Mouse (Mus musculus) embryonic facial prominence, embryonic 14.5 days (tissue): Measurements from ENCODE around the gene Macrod1. TPM values are rescaled to one million over a fixed set of nuclear protein-coding genes. Genes with fewer than 3 reads are reported as not detected.

Experiments
- ATAC-seq: fragments of 200-750 bp; cut with Nextera tagmentation; 2 replicates; pipeline ENCODE4 v1.8.0; 2017; ENCODE audit warnings: low read depth, moderate number of reproducible peaks, moderate TSS enrichment
- DNase-seq: peaks from one replicate; pipeline ENCODE4 v3.0.0-alpha.2; 2015; ENCODE audit warnings: low spot score
- H3K27ac ChIP-seq: fragments of 300-500 bp; sonication (generic); replicated peaks from 2 replicates; pipeline ENCODE4 v1.5.1; 2014; ENCODE audit warnings: low read depth, mild to moderate bottlenecking, low read length, moderate library complexity
- H3K27me3 ChIP-seq: fragments of 300-500 bp; sonication (generic); replicated peaks from 2 replicates; pipeline ENCODE4 v1.6.1; 2014; ENCODE audit warnings: low read length; ENCODE audit not compliant: control insufficient read depth, insufficient read depth
- H3K36me3 ChIP-seq: fragments of 300-500 bp; sonication (generic); 2 replicates; pipeline ENCODE4 v1.6.1; 2014; ENCODE audit warnings: low read length, mixed read lengths; ENCODE audit not compliant: control insufficient read depth, insufficient read depth
- H3K4me1 ChIP-seq: fragments of 300-500 bp; sonication (generic); 2 replicates; pipeline ENCODE4 v1.6.1; 2014; ENCODE audit warnings: antibody characterized with exemption, low read length; ENCODE audit not compliant: control insufficient read depth, insufficient read depth
- H3K4me2 ChIP-seq: fragments of 300-500 bp; sonication (generic); 2 replicates; pipeline ENCODE4 v1.6.1; 2014; ENCODE audit warnings: low read depth, mild to moderate bottlenecking, low read length, moderate library complexity, mixed read lengths
- H3K4me3 ChIP-seq: fragments of 300-500 bp; sonication (generic); 2 replicates; pipeline ENCODE4 v1.5.1; 2014; ENCODE audit warnings: low read depth, mild to moderate bottlenecking, low read length
- H3K9ac ChIP-seq: fragments of 300-500 bp; sonication (generic); 2 replicates; pipeline ENCODE4 v1.6.1; 2014; ENCODE audit warnings: low read depth, mild to moderate bottlenecking, low read length, moderate library complexity, mixed read lengths
- H3K9me3 ChIP-seq: fragments of 300-500 bp; sonication (generic); 2 replicates; pipeline ENCODE4 v1.6.1; 2016; ENCODE audit warnings: low read length; ENCODE audit not compliant: control insufficient read depth
- WGBS: fragments of 180-500 bp; shearing (Covaris S2); extraction: QIAGEN DNeasy Blood & Tissue Kit; methylation state at CpG from one replicate; pipeline ENCODE4 v1.1.7; 2014; 5-methylcytosine and 5-hydroxymethylcytosine counted together
- polyA plus RNA-seq: library from polyadenylated mRNA; unstranded; fragments of >200 nt; fragmentation: Nextera tagmentation; extraction: Ambion mirVana; gene quantifications from 2 replicates; pipeline ENCODE4 v1.2.1, GENCODE M21; 2014

Gene Macrod1
- polyA plus RNA-seq, 1 experiment from 2014 or later = 30.3 TPM

DNA sequence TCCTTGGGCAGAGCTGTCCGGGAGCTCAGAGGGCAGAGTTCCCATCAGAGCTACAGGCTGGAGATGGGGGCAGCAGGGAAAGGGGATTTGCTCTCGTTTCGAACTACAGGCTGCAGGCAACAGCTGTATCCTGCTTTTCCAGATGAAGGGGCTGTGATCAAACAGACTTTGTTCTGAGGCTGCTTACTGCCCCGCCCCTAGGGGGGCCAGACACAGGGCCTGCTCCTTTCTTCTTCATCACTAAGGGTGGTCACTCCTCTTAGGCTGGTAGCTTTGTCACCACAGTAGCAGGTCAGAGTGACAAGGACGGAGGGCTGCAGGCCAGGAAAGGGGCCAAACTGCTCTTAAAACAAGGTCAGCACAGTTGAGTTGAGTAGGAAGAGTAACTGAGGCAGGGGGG is 53.5 kb downstream of the Macrod1 start:
- H3K4me1 ChIP-seq = peaks cover 38% of the 10 kb centered on the region
- no peaks in the 10 kb centered on the region for H3K9me3 ChIP-seq
- H3K36me3 ChIP-seq = no peaks in the 10 kb centered on the region
- 14% methylated on average over 5 of the region's 5 CpGs for WGBS
- DNase-seq (peak; percentile 47), ATAC-seq (no peak)
- no peak overlapping the region for H3K4me2 ChIP-seq
- H3K9ac ChIP-seq = no peak overlapping the region
- H3K27me3 ChIP-seq = no peaks in the 10 kb centered on the region
- H3K4me3 ChIP-seq = no peak overlapping the region
- no peak overlapping the region for H3K27ac ChIP-seq

DNA sequence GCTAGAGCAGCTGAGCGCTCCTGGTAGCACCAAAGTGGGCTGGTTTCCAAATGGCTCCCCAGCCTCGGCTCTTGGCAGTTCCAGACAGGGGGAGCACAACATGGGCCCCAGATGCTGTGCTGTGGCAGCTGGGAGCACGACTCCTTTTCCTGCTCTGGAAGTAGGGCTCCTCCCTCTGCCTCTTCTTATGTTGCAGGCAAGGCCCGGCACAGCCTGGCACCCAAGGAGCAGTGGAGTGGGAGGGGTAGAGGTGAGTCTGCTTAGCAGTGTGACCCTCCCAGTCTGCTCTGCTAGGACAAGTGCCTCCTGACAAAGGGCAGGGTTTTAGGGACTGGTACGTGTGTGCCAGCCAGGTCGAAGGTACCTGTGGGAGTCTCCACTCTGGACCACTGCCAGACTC is 54.3 kb downstream of the Macrod1 start:
- Histone ChIP-seq H3K4me2 (no peak overlapping the region), H3K9ac (no peak overlapping the region), H3K27ac (no peak overlapping the region), H3K36me3 (no peaks in the 10 kb centered on the region), H3K4me3 (no peak overlapping the region), H3K9me3 (no peaks in the 10 kb centered on the region), H3K4me1 (peaks cover 31% of the 10 kb centered on the region), H3K27me3 (no peaks in the 10 kb centered on the region)
- peak; percentile 72 for DNase-seq
- WGBS = 37% methylated on average over 6 of the region's 6 CpGs
- peak; percentile 60; the same call in 1 of the 2 replicates for ATAC-seq

DNA sequence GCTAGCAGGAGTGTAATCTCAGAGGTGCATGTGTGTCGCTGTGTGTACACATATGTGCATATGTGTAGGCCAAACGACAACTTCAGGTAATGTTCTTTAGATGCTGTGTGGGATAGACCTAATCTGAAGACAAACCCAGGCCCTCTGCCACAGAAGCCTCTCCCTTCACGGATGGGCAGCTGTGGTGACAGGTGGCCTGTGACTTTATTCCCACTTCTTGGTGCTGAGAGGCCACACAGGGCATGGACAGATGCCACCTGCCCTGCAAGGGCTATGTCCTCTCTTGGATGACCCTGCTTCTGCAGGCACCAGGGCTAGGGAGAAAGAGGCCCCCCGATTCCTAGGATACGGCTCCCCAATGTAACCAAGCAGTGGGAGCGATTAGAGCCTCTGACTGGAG is 54.7 kb downstream of the Macrod1 start:
- DNase-seq (no peak), ATAC-seq (no peak)
- H3K4me1 ChIP-seq = peaks cover 28% of the 10 kb centered on the region
- H3K27me3 ChIP-seq = no peaks in the 10 kb centered on the region
- no peak overlapping the region for H3K4me2 ChIP-seq
- no peak overlapping the region for H3K4me3 ChIP-seq
- H3K9me3 ChIP-seq = no peaks in the 10 kb centered on the region
- 70% methylated on average over 6 of the region's 6 CpGs for whole genome bisulfite sequencing
- H3K36me3 ChIP-seq = no peaks in the 10 kb centered on the region
- no peak overlapping the region for H3K9ac ChIP-seq
- H3K27ac ChIP-seq = no peak overlapping the region

DNA sequence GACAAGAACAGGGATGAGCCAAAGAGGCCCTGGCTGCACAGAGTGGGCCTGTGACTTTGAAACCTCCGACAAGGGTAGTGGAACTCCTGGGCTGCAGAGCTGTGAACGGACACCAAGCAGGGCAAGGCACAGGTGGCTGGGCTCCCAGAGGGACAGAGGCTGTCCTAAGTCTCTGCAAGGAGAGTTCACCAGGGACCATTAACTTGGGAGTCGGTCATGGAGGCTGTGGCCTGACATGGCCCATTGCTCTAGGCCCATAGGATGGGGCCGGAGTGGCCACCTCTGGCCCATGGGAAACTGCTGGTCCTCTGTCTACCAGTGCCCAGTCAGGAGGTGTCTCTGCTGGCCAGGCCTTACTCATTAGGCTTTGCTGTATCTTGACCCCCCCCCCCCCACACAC is 55.1 kb downstream of the Macrod1 start:
- no peak overlapping the region for H3K9ac ChIP-seq
- H3K27me3 ChIP-seq = no peaks in the 10 kb centered on the region
- WGBS = 91% methylated on average over 4 of the region's 4 CpGs
- peaks cover 28% of the 10 kb centered on the region for H3K4me1 ChIP-seq
- DNase-seq (no peak), ATAC-seq (no peak)
- no peak overlapping the region for H3K4me3 ChIP-seq
- no peak overlapping the region for H3K4me2 ChIP-seq
- H3K9me3 ChIP-seq = no peaks in the 10 kb centered on the region
- H3K36me3 ChIP-seq = no peaks in the 10 kb centered on the region
- no peak overlapping the region for H3K27ac ChIP-seq

DNA sequence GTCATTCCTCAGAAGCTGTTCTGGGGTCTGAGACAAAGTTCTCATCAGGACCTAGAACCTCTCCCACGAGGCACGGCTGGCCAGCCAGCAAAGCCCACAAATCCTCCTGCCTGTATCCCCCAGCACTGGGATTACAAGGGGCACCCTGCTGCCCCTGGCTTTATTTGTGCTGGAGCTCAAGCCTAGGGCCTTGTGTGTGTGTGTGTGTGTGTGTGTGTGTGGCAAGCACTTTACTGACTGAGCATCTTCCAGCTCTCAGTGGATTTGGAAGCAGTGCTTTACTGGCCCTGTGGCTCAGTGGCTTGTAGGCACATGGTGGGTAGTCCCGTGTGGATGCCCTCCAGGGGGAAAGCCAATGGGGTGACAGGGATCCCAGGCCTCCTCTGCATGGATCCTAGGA is 56.0 kb downstream of the Macrod1 start:
- Histone ChIP-seq H3K27me3 (no peaks in the 10 kb centered on the region), H3K27ac (no peak overlapping the region), H3K36me3 (no peaks in the 10 kb centered on the region), H3K9me3 (no peaks in the 10 kb centered on the region), H3K4me2 (no peak overlapping the region), H3K4me3 (no peak overlapping the region), H3K9ac (no peak overlapping the region), H3K4me1 (peaks cover 28% of the 10 kb centered on the region)
- no peak for ATAC-seq
- no peak for DNase-seq
- 38% methylated on average over 3 of the region's 3 CpGs for WGBS

DNA sequence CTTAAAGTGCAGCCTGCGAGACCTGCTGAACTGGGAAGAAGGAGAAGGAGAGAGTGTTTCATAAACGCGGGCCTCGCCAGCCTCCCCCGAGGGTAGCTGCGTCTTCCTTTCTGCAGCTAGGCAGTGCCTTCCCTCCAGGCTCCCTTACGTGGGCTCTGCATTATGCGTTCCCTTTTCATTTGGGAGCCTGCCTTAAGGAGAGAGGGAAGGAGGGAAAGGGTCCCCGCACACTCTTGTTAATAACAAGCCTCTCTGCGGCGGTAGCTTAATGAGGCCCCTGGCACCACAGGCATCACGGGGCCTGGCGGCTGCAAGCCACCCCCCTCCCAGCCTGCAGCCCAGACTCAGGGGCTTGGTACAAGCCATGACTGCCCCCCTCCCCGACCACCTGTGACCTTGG is 57.0 kb downstream of the Macrod1 start:
- peaks cover 28% of the 10 kb centered on the region for H3K4me1 ChIP-seq
- H3K9ac ChIP-seq = no peak overlapping the region
- no peak overlapping the region for H3K4me3 ChIP-seq
- no peaks in the 10 kb centered on the region for H3K27me3 ChIP-seq
- ATAC-seq = no peak
- H3K9me3 ChIP-seq = no peaks in the 10 kb centered on the region
- 17% methylated on average over 13 of the region's 14 CpGs for WGBS
- no peak overlapping the region for H3K4me2 ChIP-seq
- no peaks in the 10 kb centered on the region for H3K36me3 ChIP-seq
- DNase-seq = no peak
- H3K27ac ChIP-seq = 0 out of 2 replicates have a peak overlapping the region, but pooled peaks have one; percentile 33

DNA sequence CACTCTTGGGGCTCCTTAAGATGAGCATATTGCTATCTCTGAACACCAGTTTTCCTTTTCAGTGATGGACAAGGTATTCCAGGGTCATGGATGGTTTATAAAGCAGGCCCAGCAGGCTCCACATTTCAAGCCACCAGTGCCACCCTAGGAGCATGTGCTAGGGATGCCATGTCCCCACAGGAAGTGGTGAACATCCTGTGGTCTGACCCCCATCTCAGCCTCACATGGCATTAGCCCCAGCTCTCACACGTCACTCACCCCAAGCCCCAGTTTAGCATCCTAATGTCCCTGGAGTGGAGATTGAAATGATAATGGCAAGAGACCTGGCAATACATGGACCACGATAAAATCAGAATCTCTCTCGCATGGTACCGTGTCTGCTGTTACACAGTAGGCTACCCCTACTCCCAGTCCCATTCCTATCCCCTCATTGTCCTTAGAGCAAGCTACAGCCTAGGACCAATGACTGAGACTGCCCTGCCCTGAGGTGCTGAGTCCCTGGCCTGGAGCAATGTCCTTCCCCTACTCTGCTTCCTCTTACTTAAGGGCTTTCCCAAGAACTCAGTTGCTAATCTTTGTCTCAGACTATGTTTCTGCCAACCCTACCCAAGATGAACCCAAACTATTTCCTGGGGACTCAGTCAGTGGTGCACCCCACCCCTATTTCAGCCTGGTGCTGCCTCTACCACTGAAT is 59.6 kb downstream of the Macrod1 start:
- Histone ChIP-seq H3K27me3 (no peaks in the 10 kb centered on the region), H3K4me1 (peaks cover 9% of the 10 kb centered on the region; the same call in 1 of the 2 replicates), H3K9ac (no peak overlapping the region; the same call in 1 of the 2 replicates), H3K36me3 (no peaks in the 10 kb centered on the region), H3K9me3 (no peaks in the 10 kb centered on the region), H3K4me3 (no peak overlapping the region), H3K4me2 (no peak overlapping the region), H3K27ac (no peak overlapping the region)
- DNase-seq = no peak
- no peak for ATAC-seq
- WGBS = 82% methylated on average over 4 of the region's 4 CpGs

DNA sequence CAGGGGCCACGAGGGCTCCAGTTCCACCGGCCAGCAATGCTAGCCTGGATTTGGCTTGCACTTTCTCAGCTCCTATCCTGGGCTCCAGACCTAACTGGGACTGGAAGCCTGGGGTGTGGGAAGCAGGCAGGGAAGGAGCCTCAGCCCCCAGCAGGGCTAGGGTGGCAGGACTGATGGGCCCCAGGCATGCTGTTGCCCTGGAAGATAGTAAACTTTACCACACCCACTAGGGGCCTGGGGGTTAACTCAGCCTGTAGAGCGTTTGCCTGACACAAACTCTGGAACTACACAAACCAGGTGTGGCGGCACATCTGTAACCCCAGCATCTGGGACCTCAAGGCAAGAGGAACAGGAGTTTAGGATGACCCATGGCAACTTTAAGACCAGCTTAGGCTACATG is 60.5 kb downstream of the Macrod1 start:
- DNase-seq = no peak
- Histone ChIP-seq H3K9ac (no peak overlapping the region), H3K9me3 (no peaks in the 10 kb centered on the region), H3K27me3 (no peaks in the 10 kb centered on the region), H3K4me1 (peaks cover 9% of the 10 kb centered on the region; the same call in 1 of the 2 replicates), H3K36me3 (no peaks in the 10 kb centered on the region), H3K27ac (no peak overlapping the region), H3K4me3 (no peak overlapping the region), H3K4me2 (no peak overlapping the region)
- no peak for ATAC-seq
- WGBS = 39% methylated on average over 4 of the region's 4 CpGs

DNA sequence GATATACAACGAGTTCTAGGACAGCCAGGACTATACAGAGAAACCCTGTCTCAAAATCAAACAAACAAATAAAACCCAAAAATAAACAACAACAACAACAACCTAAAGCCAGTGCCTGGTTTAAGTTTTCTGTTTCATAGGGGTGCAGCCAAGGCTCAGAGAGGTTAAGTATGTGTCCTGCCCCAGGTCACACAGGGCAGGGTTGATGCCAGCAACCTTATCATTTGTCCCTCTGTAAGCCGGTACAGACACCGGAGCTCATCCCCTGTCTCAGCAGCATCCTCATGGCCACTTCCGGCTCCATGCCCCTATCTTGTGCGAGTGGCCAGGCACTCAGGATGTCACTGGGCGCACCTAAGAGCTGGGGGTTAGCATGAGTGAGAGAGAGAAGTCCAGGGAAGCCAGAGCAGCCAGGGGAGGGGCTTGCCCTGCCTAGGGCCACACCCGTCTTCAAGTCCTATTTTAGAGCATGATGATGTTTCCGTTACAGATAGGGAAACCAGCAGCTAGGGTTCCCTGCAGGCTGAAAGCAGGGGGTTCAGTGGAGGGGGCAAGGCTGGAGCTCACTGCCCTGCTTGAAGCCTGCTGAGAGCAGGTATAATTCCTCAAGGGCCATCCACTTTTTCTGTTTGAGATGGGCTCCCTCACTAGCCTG is 61.2 kb downstream of the Macrod1 start:
- H3K4me1 ChIP-seq = peaks cover 13% of the 10 kb centered on the region; the same call in 1 of the 2 replicates
- H3K27me3 ChIP-seq = no peaks in the 10 kb centered on the region
- ATAC-seq = no peak
- no peak for DNase-seq
- no peaks in the 10 kb centered on the region for H3K36me3 ChIP-seq
- no peak overlapping the region for H3K4me3 ChIP-seq
- H3K4me2 ChIP-seq = no peak overlapping the region
- no peaks in the 10 kb centered on the region for H3K9me3 ChIP-seq
- no peak overlapping the region for H3K27ac ChIP-seq
- H3K9ac ChIP-seq = no peak overlapping the region
- WGBS = 70% methylated on average over 8 of the region's 8 CpGs
